Mouse (Mus musculus) CD4-positive helper T cell, adult 2 months (primary cell): ENCODE data around the gene Olfr490.

ENCODE experiments used
- DNase-seq: peaks from one replicate; pipeline ENCODE4 v3.0.0-alpha.2; 2012; ENCODE audit warnings: low read depth, missing footprints, low spot score

Olfr490 gene

DNA sequence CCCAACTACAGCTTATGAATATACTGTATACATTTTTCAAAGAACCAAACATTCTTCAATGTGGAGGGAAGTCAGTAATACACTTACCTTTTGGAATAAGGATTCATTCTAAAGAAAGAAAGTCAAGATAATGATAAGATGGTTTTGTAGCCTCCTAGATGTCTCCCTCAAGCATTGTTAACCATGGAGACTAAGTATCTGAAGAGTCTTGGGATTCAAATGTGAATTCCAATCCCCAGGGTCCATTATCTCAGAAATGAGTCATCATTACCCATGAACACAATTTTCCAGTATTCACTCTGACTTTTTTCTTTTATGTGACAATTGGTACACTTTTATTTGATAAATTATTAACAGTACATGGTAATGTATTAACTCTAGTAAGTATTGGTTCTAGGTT is at the start of gene Olfr490:
TSS of gene Olfr490 (minus strand) at position 101 of the 400 bp plus-strand sequence.
- no peak for DNase-seq

DNA sequence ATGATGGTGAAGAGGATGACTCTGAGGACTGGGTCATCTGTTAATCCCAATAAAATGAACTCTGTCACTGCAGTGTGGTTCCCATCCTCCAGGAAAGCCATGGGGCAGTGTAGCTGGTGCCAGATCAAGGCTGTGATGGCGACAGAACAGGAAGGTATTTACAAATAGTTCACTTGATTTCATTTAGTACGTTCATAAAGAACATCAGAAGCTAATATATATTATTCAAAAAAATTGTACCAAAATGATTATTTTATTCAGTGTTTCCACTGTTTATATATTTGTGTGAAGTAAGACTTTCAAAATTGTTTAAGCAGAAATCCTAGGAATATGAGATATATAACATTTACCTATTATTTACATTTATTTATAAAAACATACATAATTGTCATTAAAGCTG is 34.8 kb upstream of the Olfr490 start, which contains the start of gene Olfr492:
TSS of gene Olfr492 (minus strand) at position 101 of the 400 bp plus-strand sequence.
- DNase-seq = no peak

DNA sequence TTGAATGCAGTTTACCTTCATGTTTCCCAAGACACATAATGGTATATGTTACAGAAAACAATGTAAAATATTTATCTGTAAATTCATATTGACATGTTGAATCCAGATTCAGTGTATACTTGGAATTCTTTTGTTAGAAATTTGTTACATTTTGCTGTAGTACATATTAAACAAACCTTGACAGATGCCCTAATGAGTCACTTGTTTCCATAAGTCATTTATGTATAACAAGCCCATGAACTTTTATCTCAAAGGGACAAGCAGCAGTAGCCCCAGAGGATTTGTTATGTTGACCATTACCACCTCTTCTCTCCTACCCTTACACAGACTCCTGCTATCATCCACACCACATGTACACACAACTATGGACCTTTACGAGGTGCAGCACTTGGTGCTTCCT is 24.4 kb upstream of the Olfr490 start, which contains the start of gene Olfr491:
TSS of gene Olfr491 (plus strand) at position 301 of the 400 bp plus-strand sequence.
- DNase-seq = no peak

DNA sequence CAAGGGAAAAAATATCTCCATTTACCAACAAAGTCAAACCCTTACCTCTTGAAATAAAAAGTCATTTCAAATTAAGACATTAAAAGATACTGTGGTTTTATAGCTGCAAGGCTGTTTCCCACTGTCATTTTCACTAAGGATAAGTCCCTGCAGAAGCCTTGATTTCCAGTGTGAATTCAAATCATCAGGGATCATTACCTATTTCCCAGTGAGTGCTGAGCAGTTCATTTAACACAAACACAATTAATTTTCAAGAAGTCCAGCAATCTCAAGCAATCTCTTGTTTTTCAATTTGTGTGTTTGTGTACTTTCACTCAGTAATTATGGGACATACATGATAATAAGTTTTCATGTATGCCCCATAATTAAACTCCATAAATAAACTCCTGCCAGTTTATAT is 30.5 kb downstream of the Olfr490 start, which contains the start of gene Olfr488:
TSS of gene Olfr488 (minus strand) at position 101 of the 400 bp plus-strand sequence.
- DNase-seq = no peak
